Mouse (Mus musculus) spleen, adult 12 weeks (tissue): ENCODE measurements at regions not wholly inside any gene's neighbourhood (a gene's known extent, or its start where the extent isn't known, plus 50 kb on each side); places are given as distances from the start of the nearest gene placed in this dataset.

Experiments
- DNase-seq: peaks from one replicate; pipeline ENCODE4 v3.0.0; 2022; ENCODE audit warnings: low spot score

- DNase-seq = no peak
These were observed 236.5 kb upstream of the 3110018I06Rik start for GRCm38 (mm10) chr12:107251981-107252380.

- no peak for DNase-seq
These were observed 226.4 kb upstream of the 3110018I06Rik start for GRCm38 (mm10) chr12:107262076-107262475.

GRCm38 (mm10) chr12:107262516-107262915 lies 225.9 kb upstream of the 3110018I06Rik start:
- DNase-seq = no peak

GRCm38 (mm10) chr12:107266696-107267095 lies 221.7 kb upstream of the 3110018I06Rik start:
- DNase-seq = no peak

GRCm38 (mm10) chr12:107285622-107286021 lies 202.8 kb upstream of the 3110018I06Rik start:
- no peak for DNase-seq

GRCm38 (mm10) chr12:107291377-107291776 lies 197.1 kb upstream of the 3110018I06Rik start:
- no peak for DNase-seq

GRCm38 (mm10) chr12:107307094-107307740 lies 181.2 kb upstream of the 3110018I06Rik start:
- DNase-seq = no peak

GRCm38 (mm10) chr12:107315446-107315845 lies 173.0 kb upstream of the 3110018I06Rik start:
- DNase-seq = no peak

GRCm38 (mm10) chr12:107322861-107323260 lies 165.6 kb upstream of the 3110018I06Rik start:
- DNase-seq = no peak

GRCm38 (mm10) chr12:107326101-107326500 lies 162.3 kb upstream of the 3110018I06Rik start:
- no peak for DNase-seq

- no peak for DNase-seq
These were observed 161.2 kb upstream of the 3110018I06Rik start for GRCm38 (mm10) chr12:107327107-107327770.

- no peak for DNase-seq
These were observed 159.4 kb upstream of the 3110018I06Rik start for GRCm38 (mm10) chr12:107328986-107329385.

GRCm38 (mm10) chr12:107334366-107334765 lies 154.1 kb upstream of the 3110018I06Rik start:
- DNase-seq = no peak

- no peak for DNase-seq
These were observed 153.3 kb upstream of the 3110018I06Rik start for GRCm38 (mm10) chr12:107335106-107335505.

GRCm38 (mm10) chr12:107338758-107339157 lies 149.7 kb upstream of the 3110018I06Rik start:
- no peak for DNase-seq

GRCm38 (mm10) chr12:107356211-107356610 lies 132.2 kb upstream of the 3110018I06Rik start:
- no peak for DNase-seq

- no peak for DNase-seq
These were observed 131.5 kb upstream of the 3110018I06Rik start for GRCm38 (mm10) chr12:107356974-107357373.

GRCm38 (mm10) chr12:107360511-107360910 lies 127.9 kb upstream of the 3110018I06Rik start:
- DNase-seq = no peak

- DNase-seq = no peak
These were observed 126.8 kb upstream of the 3110018I06Rik start for GRCm38 (mm10) chr12:107361606-107362005.

- DNase-seq = no peak
These were observed 126.3 kb upstream of the 3110018I06Rik start for GRCm38 (mm10) chr12:107362120-107362519.

- no peak for DNase-seq
These were observed 116.2 kb upstream of the 3110018I06Rik start for GRCm38 (mm10) chr12:107372254-107372653.

- DNase-seq = no peak
These were observed 96.2 kb upstream of the 3110018I06Rik start for GRCm38 (mm10) chr12:107392050-107392795.

- DNase-seq = no peak
These were observed 94.0 kb upstream of the 3110018I06Rik start for GRCm38 (mm10) chr12:107394467-107394866.
